Mouse (Mus musculus) CH12.LX (cell line): ENCODE results near the gene Cenpl. TPM values are rescaled to one million over a fixed set of nuclear protein-coding genes. Genes with fewer than 3 reads are reported as not detected.

Source experiments
- DNase-seq: peaks from one replicate; pipeline ENCODE4 v3.0.0-alpha.2; 2013; ENCODE audit errors: extremely low read depth
- H3K27ac ChIP-seq: 2 replicates; pipeline ENCODE4 v1.5.1; 2012; ENCODE audit warnings: low read depth, mild to moderate bottlenecking, control low read depth, moderate library complexity; ENCODE audit not compliant: insufficient read depth
- H3K27me3 ChIP-seq: replicated peaks from 2 replicates; pipeline ENCODE3; 2012; ENCODE audit warnings: inconsistent platforms
- H3K36me3 ChIP-seq, 2 experiments: replicated peaks in 1 of 2; 2 replicates each; pipeline versions ENCODE3 to v1.6.1; 2012; ENCODE audit warnings: inconsistent platforms in 1 of 2, low read length in 1 of 2, mild to moderate bottlenecking in 1 of 2, mixed read lengths in 1 of 2, moderate library complexity in 1 of 2; ENCODE audit not compliant: control insufficient read depth in 1 of 2, insufficient read depth in 1 of 2
- H3K4me1 ChIP-seq, 2 experiments: 2 replicates each; pipeline ENCODE4 v1.6.1; 2012; ENCODE audit warnings: inconsistent platforms in 1 of 2, moderate library complexity in 1 of 2; ENCODE audit not compliant: insufficient read depth in 2 of 2, control insufficient read depth in 1 of 2
- H3K4me2 ChIP-seq: 2 replicates; pipeline ENCODE4 v1.6.1; 2012; ENCODE audit warnings: low read depth, mild to moderate bottlenecking, control low read depth; ENCODE audit not compliant: poor library complexity, insufficient read depth, severe bottlenecking
- H3K4me3 ChIP-seq, 3 experiments: fragments of 150-350 bp in 1 of 3; sonication (generic) in 1 of 3; replicated peaks in 1 of 3; 2 replicates each; pipeline versions ENCODE3 to v1.5.1; 2011 to 2012; ENCODE audit warnings: low read depth in 2 of 3, low read length in 2 of 3, mild to moderate bottlenecking in 2 of 3, moderate library complexity in 2 of 3, control low read depth in 1 of 3, improper control_type of control experiment in 1 of 3, inconsistent platforms in 1 of 3, mixed read lengths in 1 of 3; ENCODE audit not compliant: poor library complexity in 1 of 3
- H3K79me2 ChIP-seq: replicated peaks from 2 replicates; pipeline ENCODE4 v1.6.1; 2012; ENCODE audit warnings: mild to moderate bottlenecking, moderate library complexity; ENCODE audit not compliant: control insufficient read depth, poor library complexity, insufficient read depth, severe bottlenecking; ENCODE audit errors: extremely low read depth
- H3K9ac ChIP-seq: 2 replicates; pipeline ENCODE4 v1.6.1; 2012; ENCODE audit warnings: low read depth, mild to moderate bottlenecking, control low read depth, moderate library complexity; ENCODE audit not compliant: insufficient read depth
- H3K9me3 ChIP-seq: replicated peaks from 2 replicates; pipeline ENCODE3; 2012; ENCODE audit warnings: low read length, inconsistent platforms, mixed read lengths
- BHLHE40 ChIP-seq: IDR thresholded peaks from 2 replicates; pipeline ENCODE4 v1.6.1; 2011; ENCODE audit warnings: mild to moderate bottlenecking, low read depth, low read length, improper control_type of control experiment
- CHD2 ChIP-seq: IDR thresholded peaks from 2 replicates; pipeline ENCODE4 v1.6.1; 2011; ENCODE audit warnings: low read length, improper control_type of control experiment
- E2F4 ChIP-seq: IDR thresholded peaks from 2 replicates; pipeline ENCODE4 v1.6.1; 2011; ENCODE audit warnings: low read depth, low read length, improper control_type of control experiment; ENCODE audit not compliant: insufficient replicate concordance
- ELF1 ChIP-seq: IDR thresholded peaks from 2 replicates; pipeline ENCODE4 v1.6.1; 2014; ENCODE audit warnings: low read depth, mild to moderate bottlenecking, inconsistent platforms, low read length, improper control_type of control experiment
- EP300 ChIP-seq: IDR thresholded peaks from 2 replicates; pipeline ENCODE4 v1.6.1; 2011; ENCODE audit warnings: low read length, improper control_type of control experiment
- GABPA ChIP-seq: IDR thresholded peaks from 2 replicates; pipeline ENCODE4 v1.6.1; 2012; ENCODE audit warnings: low read depth, low read length, improper control_type of control experiment, inconsistent platforms; ENCODE audit not compliant: insufficient replicate concordance
- IRF4 ChIP-seq: IDR thresholded peaks from 2 replicates; pipeline ENCODE4 v1.6.1; 2014; ENCODE audit warnings: low read depth, mild to moderate bottlenecking, inconsistent platforms, low read length, improper control_type of control experiment
- JUND ChIP-seq: conservative IDR thresholded peaks from 2 replicates; pipeline ENCODE4 v1.6.1; 2011; ENCODE audit warnings: low read depth, low read length, improper control_type of control experiment
- MAFK ChIP-seq: IDR thresholded peaks from 2 replicates; pipeline ENCODE4 v1.6.1; 2011; ENCODE audit warnings: low read length, improper control_type of control experiment; ENCODE audit not compliant: insufficient replicate concordance
- MAX ChIP-seq: IDR thresholded peaks from 2 replicates; pipeline ENCODE4 v1.6.1; 2011; ENCODE audit warnings: low read length, improper control_type of control experiment
- MAZ ChIP-seq: IDR thresholded peaks from 2 replicates; pipeline ENCODE4 v1.6.1; 2012; ENCODE audit warnings: low read depth, mild to moderate bottlenecking, inconsistent platforms, low read length, improper control_type of control experiment, moderate library complexity
- MXI1 ChIP-seq: IDR thresholded peaks from 2 replicates; pipeline ENCODE4 v1.6.1; 2011; ENCODE audit warnings: mild to moderate bottlenecking, low read depth, low read length, improper control_type of control experiment
- MYC ChIP-seq: IDR thresholded peaks from 2 replicates; pipeline ENCODE4 v1.6.1; 2011; ENCODE audit warnings: low read depth, mild to moderate bottlenecking, improper control_type of control experiment, low read length
- PAX5 ChIP-seq: IDR thresholded peaks from 2 replicates; pipeline ENCODE4 v1.6.1; 2012; ENCODE audit warnings: low read length, inconsistent platforms, mixed read lengths
- POLR2A ChIP-seq: IDR thresholded peaks from 2 replicates; pipeline ENCODE4 v1.6.1; 2011; ENCODE audit warnings: low read depth, mild to moderate bottlenecking, improper control_type of control experiment, low read length
- POLR2AphosphoS2 ChIP-seq: IDR thresholded peaks from 2 replicates; pipeline ENCODE4 v1.6.1; 2011; ENCODE audit warnings: low read depth, low read length, improper control_type of control experiment
- RAD21 ChIP-seq: IDR thresholded peaks from 2 replicates; pipeline ENCODE4 v1.6.1; 2011; ENCODE audit warnings: low read depth, mild to moderate bottlenecking, low read length, improper control_type of control experiment, moderate library complexity
- SMC3 ChIP-seq: IDR thresholded peaks from 2 replicates; pipeline ENCODE4 v1.6.1; 2011; ENCODE audit warnings: low read depth, low read length, improper control_type of control experiment
- TBP ChIP-seq: conservative IDR thresholded peaks from 2 replicates; pipeline ENCODE4 v1.6.1; 2011; ENCODE audit warnings: low read depth, low read length, improper control_type of control experiment
- UBTF ChIP-seq: IDR thresholded peaks from 2 replicates; pipeline ENCODE4 v1.6.1; 2012; ENCODE audit warnings: low read depth, mild to moderate bottlenecking, inconsistent platforms, low read length, improper control_type of control experiment, moderate library complexity
- USF1 ChIP-seq: IDR thresholded peaks from 2 replicates; pipeline ENCODE4 v1.6.1; 2014; ENCODE audit warnings: low read depth, mild to moderate bottlenecking, inconsistent platforms, low read length, improper control_type of control experiment
- USF2 ChIP-seq: conservative IDR thresholded peaks from 2 replicates; pipeline ENCODE4 v1.6.1; 2011; ENCODE audit warnings: low read depth, low read length, improper control_type of control experiment
- ZKSCAN1 ChIP-seq: IDR thresholded peaks from 2 replicates; pipeline ENCODE4 v1.6.1; 2012; ENCODE audit warnings: low read depth, inconsistent platforms, low read length, improper control_type of control experiment, borderline replicate concordance
- ZMIZ1 ChIP-seq: IDR thresholded peaks from 2 replicates; pipeline ENCODE4 v1.6.1; 2012; ENCODE audit warnings: low read depth, mild to moderate bottlenecking, inconsistent platforms, low read length, improper control_type of control experiment
- ZNF384 ChIP-seq: IDR thresholded peaks from 2 replicates; pipeline ENCODE4 v1.6.1; 2012; ENCODE audit warnings: low read depth, low read length, improper control_type of control experiment, inconsistent platforms
- dilution Hi-C: fragments of 300-500 bp; cut with MboI; formaldehyde crosslinking; loops from 2 replicates; pipeline ENCODE4 v1.14.3; 2020; ENCODE audit warnings: low sequenced_read_pairs; ENCODE audit not compliant: extremely low pct_unique_long_range_greater_than_20kb, extremely low pct_ligation_motif_present
- in situ Hi-C: fragments of 300-500 bp; cut with MboI; formaldehyde crosslinking; loops from 3 replicates; pipeline ENCODE4 v1.14.3; 2019; ENCODE audit warnings: low sequenced_read_pairs, low pct_ligation_motif_present, low pct_unique_long_range_greater_than_20kb, mixed read lengths
- polyA plus RNA-seq: library from polyadenylated mRNA; unstranded; fragments of >175 nt; gene quantifications from 2 replicates; pipeline ENCODE4 v1.2.1, GENCODE M21; 2012; ENCODE audit warnings: low read depth; ENCODE audit not compliant: insufficient read length
- total RNA-seq, 2 experiments: library from RNA; depleted of rRNA; stranded (reverse); fragments of 300-350 nt in 1 of 2; fragments of >200 nt in 1 of 2; gene quantifications; 2 replicates each; pipeline ENCODE4 v1.2.3; 2012 to 2014

Gene Cenpl
- total and polyA plus RNA-seq, 3 experiments: 4.6 to 13.1 (median 11.5) TPM

- Histone ChIP-seq H3K9me3 (no peaks in the 10 kb centered on the region), H3K4me3 (no peak overlapping the region), H3K27ac (no peak overlapping the region), H3K4me2 (no peak overlapping the region), H3K79me2 (peaks cover under 1% of the 10 kb centered on the region; the same call in 1 of the 2 replicates), H3K4me1 (peaks cover 5 to 59% of the 10 kb centered on the region in 2 experiments; a peak in 3 of 4 replicates), H3K27me3 (no peaks in the 10 kb centered on the region), H3K9ac (no peak overlapping the region), H3K36me3 (peaks cover 11 to 32% of the 10 kb centered on the region in 2 experiments)
- DNase-seq: peak; percentile 36
- in situ Hi-C loops (no loop called here), dilution Hi-C loops (no loop called here)
- TF ChIP-seq ZNF384 (no peak), ELF1 (no peak), USF1 (peak; percentile 56), MAX (0 out of 2 replicates have a peak, but pooled peaks have one; percentile 20), EP300 (peak; percentile 26; the same call in 1 of the 2 replicates), MXI1 (no peak), USF2 (peak; percentile 65), CHD2 (no peak)
Observed at GRCm38 (mm10) chr1:161030058-161030457, 40.5 kb upstream of the Cenpl start.

- in situ Hi-C loops (no loop called here), dilution Hi-C loops (no loop called here)
- no peak overlapping the region for H3K27ac ChIP-seq
- H3K27me3 ChIP-seq: no peaks in the 10 kb centered on the region
- no peak overlapping the region for H3K4me3 ChIP-seq
- TF ChIP-seq ZKSCAN1 (no peak), JUND (no peak), ELF1 (no peak), TBP (no peak), MAZ (no peak), USF1 (no peak), UBTF (no peak), MAFK (no peak), USF2 (no peak), POLR2A (no peak), POLR2AphosphoS2 (no peak), MYC (no peak), SMC3 (no peak), RAD21 (no peak), BHLHE40 (no peak), IRF4 (no peak), ZMIZ1 (no peak), PAX5 (no peak), GABPA (no peak), E2F4 (no peak)
- peaks cover 5 to 54% of the 10 kb centered on the region in 2 experiments; a peak in 3 of 4 replicates for H3K4me1 ChIP-seq
- no peak overlapping the region for H3K4me2 ChIP-seq
- no peak for DNase-seq
- peaks cover 18% of the 10 kb centered on the region for H3K79me2 ChIP-seq
- H3K9ac ChIP-seq: no peak overlapping the region
- peaks cover 25 to 47% of the 10 kb centered on the region in 2 experiments for H3K36me3 ChIP-seq
- no peaks in the 10 kb centered on the region for H3K9me3 ChIP-seq
Observed at GRCm38 (mm10) chr1:161031881-161032280, 38.6 kb upstream of the Cenpl start.
